Mouse (Mus musculus) CD4-positive helper T cell, adult 2 months (primary cell): ENCODE data around the gene Nfkbib.
A peak's percentile ranks its signal among the peaks of the same experiment; 100 is the strongest.

Experiments used
- DNase-seq: peaks from one replicate; pipeline ENCODE4 v3.0.0-alpha.2; 2012; ENCODE audit warnings: low read depth, missing footprints, low spot score

Nfkbib gene

GRCm38 (mm10) chr7:28769414-28769958 is 2.2 kb upstream of the Nfkbib start:
- no peak for DNase-seq

DNA sequence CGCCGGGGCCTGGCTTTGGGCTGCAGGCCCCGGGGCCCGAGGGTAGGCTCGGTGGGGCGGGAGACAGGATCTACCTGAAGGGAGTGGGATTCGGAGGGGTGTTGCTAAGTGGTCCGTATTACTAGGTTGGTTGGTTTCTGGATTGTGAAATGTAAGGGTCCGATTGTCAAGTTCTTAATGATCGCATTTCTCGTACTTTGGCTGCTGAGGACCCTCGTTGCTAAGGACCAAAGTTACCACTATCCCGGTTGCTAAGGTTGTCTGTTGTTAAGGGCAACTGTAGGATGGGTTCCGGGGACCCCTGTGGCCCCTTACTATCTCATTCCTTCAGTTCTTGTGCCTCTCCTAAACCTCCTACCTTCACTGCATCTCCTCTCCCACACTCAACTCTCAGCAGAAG is 402 bp downstream of the Nfkbib start:
- DNase-seq = no peak

DNA sequence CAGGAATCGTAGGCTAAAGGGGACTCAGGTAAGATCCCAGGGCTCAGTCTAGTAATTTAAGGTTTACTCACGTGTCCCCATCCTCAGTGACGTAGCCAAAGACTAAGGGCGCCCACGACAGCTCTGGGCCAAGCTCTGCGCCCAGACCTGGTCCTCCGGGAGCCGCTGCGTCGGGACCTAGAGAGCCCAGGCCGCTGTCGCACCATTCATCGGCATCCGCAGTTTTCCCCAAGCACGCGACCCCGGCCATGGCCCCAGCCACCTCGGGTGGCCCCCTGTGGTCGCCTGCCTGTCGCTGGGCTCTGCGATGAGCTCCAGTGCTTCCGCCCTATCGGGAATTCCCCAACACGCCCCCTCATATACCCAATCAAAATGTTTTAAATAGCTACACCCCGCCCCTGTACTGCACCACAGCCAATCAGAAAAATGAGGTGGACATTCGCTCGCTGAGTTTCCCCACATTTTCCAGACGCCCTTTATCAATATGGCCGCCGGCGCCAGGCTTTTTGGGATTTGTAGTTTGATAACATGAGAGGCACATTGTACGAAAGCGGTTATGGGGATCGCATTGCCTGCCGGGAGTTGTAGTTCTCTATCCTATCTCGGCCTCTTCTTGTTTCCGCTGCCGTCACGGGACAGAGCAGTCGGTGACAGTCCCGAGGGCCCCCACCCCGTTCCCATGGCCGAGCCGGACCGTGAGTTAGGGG is 986 bp downstream of the Nfkbib start, which contains the start of gene Sirt2:
Gene Sirt2 (plus strand): TSS at position 563 of the 707 bp plus-strand sequence.
- DNase-seq = peak; percentile 99

DNA sequence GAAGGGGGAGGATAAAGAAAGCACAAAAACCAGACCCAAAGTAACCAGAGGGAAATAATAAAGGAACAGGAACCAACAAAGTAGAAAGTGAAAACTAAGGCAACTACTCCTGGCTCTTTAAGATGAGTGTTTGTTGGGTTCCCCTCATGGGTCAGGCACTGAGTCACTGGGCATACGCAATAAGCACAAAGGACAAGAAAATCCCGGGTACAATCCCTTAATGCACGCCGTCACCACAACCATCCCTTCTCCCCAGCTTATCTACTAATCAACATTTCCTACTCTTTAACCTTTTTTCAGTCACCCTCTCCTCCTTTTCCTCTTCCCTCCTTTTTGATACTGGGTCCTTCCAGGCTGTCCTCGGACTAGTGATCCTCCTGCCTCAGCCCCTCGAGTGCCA is 2.1 kb downstream of the Nfkbib start:
- peak; percentile 36 for DNase-seq

DNA sequence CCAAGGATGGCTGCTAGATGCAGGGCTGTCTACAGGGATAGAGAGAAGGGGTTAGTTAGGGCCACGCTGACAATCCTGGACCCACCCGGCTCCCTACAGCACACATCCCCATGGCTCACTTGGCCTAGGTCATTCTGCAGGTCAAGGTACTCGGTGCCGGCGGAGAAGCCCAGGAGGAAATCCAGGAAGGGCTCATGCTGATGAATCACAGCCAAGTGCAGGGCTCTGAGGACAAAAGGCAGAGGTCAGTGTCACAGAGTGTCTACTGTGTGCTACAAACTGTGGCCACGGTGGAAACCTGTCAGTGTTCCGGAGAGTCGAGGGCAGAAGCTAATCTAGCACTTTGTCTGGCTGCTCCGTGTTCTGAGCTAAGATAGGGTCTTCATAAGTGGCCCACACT is 5.4 kb downstream of the Nfkbib start:
- no peak for DNase-seq

DNA sequence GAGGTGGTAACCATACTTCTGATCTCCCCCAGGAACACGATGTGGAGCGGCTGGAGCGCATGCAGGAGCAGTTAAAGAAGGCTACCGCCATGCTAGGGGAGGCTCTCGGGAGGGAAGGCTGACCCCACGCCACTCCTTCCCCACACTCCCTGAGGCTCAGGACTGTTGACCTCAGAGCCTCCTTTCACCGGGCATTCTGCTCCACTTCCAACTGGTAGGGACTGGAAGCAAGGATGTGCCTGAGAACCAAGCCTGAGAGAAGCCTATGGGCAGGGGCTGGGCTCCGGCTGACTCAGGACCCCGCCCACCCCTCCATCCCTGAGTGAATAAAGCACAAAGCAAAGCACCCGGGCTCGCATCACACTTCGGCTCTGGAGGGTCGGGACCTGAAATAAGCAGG is 8.7 kb downstream of the Nfkbib start:
- no peak for DNase-seq

- no peak for DNase-seq
Measured at GRCm38 (mm10) chr7:28756079-28756478, 11.2 kb downstream of the Nfkbib start, which contains the start of gene Ccer2. Gene Ccer2 (plus strand): TSS chr7:28756174.

GRCm38 (mm10) chr7:28749935-28750334 is 17.4 kb downstream of the Nfkbib start:
- DNase-seq = no peak

- peak; percentile 98 for DNase-seq
Measured at GRCm38 (mm10) chr7:28741709-28742438, 25.4 kb downstream of the Nfkbib start, which contains the start of the genes Mrps12 and Sars2. Gene Mrps12 (minus strand): TSS chr7:28741820. Gene Sars2 (plus strand): TSS chr7:28741992.

DNA sequence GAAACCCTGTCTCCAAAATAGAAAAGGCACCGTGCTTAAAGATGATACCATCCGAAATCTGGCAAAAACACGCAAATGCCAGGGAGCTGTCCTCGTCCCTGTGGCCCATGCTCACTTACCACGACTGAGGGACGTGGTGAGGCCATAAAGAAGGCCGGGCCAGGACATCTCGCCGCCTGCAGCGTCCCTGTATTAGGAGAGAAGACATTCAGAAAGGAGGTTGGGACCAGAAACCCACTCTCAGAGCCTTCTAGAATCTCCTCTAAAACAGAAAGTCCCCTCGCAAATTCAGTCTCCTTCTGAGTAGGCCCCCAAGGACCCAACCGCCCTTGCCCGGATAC is 26.0 kb downstream of the Nfkbib start:
- no peak for DNase-seq

DNA sequence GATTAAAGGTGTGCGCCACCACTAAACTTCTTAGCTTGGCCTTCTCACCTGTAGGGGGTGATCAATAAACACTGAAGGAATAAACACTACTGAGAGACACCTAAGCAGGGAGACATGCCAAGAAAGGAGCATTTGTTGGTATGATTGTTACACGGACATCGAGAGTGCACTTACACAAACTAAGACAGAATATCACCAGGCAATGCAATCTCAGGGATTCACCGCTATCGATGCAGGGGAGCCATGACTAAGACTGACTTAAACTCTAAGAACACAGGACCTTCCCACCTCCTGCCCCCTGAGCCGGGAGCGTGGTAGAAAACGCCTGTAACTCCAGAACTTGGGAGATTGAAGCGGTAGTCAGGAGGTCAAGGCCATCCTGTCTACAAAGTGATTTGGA is 26.4 kb downstream of the Nfkbib start:
- DNase-seq = peak; percentile 35

- DNase-seq = no peak
Measured at GRCm38 (mm10) chr7:28739829-28740228, 27.5 kb downstream of the Nfkbib start.

DNA sequence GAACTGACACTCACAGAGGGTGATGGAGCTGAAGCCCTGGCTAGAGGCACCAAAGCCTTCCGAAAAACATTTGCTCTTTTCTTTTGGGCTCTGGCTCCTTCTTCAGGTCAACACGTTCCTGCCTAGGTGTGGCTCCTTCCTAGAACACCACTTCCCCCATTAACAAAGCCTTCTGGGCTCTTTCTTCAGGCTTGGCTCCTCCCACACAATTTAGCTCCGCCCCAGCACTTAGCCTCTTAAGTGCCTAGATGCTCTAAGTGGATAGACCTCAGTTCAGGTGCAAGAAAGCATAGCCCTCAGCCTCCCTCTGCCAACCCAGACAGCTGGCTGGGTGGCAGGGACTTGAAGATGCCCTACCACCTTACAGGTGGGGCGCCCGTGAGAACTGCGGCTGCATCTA is 31.6 kb downstream of the Nfkbib start:
- DNase-seq = no peak

DNA sequence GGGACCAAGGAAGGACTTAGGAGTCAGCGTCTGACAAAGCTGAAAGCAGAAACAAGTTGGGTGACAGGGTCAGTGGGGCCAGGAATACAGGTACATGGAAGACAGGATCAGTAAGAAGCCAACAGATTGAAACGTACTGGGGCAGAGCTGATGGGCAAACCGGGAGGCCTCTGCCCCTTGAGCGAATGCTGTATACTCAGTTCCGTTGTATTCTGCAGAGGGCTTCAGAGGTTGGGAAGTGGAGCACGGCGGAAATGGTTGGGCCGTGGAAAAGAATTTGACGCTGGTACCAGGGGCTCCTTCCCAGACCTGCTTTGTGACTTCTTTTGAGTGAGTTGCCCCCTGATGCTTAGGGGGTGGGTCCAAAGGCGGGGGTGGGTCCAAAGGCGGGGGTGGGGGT is 34.1 kb downstream of the Nfkbib start:
- no peak for DNase-seq

DNA sequence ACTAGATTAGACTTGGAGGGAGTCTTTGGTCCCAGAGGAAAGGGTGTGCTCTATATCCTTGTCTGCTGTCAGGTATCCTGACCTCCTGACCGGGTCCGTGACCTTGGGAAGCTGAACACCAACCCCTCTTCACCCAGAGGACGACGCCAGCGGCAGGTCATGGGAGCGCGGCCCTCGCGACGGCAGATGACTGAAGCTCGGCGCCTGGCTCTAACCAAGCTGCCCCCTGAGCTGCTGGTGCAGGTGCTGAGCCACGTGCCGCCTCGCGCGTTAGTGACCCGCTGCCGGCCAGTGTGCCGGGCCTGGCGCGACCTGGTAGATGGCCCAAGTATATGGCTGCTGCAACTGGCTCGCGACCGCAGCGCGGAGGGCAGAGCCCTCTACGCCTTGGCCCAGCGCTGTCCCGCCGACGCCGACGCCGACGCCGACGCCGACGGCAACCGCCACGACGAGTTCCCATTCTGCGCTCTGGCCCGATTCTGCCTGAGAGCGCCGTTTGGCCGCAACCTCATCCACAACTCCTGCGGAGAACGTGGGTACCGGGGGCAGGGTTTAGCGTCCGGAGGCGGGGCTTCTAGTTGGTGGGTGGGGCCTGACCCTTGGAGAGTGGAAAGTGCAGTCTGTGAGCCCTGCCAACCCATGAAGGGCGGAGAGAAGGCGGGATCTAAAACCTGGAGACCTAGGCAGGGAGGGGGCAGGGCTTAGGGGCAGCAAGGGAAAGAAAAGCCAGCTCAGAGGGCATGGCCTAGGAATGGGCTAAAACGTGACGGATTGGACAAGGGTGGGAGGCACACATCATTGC is 34.8 kb downstream of the Nfkbib start:
- DNase-seq = peak; percentile 84

DNA sequence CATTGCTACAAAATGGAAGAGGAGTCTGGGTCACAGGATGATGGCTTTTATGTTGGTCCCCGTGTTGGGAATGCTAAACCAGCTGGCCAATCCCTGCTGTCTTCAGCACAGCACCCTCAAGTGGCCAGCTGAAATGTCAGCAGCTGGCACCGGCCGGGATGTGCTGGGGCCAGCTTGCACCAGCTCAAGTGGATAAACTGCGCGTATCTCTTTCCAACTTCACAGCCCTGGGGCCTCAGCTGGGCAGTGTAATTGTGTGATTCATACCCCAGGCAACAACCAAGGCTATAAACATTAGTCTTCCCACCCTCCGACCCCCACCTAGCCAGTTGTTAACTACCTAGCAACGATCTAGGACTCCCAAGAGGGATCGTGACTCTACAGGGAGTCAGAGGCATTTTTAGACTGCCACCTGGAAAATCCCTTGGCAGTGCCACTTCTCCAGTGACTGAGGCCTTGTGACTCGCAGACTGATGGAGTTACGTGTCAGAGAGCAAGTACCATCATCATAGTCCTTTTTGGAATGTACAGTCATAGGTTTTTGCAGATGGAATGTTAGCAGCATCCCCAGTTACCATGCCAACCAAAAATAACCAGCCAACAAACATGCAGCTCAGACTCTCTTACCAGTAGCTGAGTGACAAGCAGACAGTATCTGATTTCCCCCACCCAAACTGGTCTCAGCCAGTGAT is 39.5 kb downstream of the Nfkbib start:
- DNase-seq = no peak

- DNase-seq = peak; percentile 81
Measured at GRCm38 (mm10) chr7:28726600-28726999, 40.7 kb downstream of the Nfkbib start.

GRCm38 (mm10) chr7:28724613-28725012 is 42.7 kb downstream of the Nfkbib start:
- DNase-seq = no peak

DNA sequence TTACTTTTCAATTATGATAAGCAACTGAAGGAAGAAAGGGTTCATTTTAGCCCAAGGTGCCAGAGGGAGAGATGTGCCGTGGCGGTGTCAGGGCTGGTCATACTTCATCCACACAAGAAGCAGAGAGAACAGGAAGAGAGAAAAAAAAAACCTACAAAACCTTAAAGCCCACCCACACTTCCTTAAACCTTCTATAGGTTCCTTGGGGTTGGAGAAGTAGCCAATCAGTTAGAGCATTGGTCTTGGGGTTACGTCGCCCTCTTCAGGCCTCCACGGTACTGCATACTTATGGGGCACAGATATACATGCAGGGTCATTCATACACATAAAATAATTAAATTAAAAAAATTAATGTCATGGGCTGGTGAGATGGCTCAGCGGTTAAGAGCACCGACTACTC is 45.2 kb downstream of the Nfkbib start:
- no peak for DNase-seq

DNA sequence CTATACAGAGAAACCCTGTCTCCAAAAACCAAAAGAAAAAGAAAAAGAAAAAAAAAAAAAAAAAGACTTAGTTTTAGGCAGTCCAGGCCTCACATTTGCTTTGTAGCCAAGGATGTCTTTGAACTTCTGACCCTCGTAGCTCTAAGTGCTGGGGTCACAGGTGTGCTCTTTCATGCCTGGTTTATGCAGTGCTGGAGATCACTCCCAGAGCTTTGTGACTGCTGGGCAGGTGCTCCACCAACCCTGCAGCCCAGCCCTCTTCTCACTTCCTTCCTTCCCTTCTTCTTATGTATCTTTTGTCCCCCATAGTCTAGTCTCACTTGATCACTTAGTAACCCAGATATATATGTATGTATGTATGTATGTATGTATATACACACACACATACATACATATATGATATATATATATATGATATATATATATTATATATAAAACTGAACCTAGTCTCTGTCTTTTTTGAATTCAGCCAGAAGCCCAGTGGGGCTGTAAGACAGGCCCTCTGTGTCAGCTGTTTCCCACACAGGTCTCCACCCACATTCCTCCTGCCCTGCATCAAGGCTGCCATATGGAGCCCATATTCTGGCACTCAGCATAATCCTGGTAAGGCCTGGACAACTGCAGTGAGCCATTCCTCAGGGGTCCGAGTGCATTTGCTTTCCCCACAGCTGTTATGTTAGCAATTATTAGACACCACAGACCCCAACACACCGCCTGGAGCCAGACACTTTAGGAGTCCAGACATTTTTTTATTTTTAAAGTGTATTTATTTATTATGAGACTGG is 46.4 kb downstream of the Nfkbib start:
- no peak for DNase-seq

DNA sequence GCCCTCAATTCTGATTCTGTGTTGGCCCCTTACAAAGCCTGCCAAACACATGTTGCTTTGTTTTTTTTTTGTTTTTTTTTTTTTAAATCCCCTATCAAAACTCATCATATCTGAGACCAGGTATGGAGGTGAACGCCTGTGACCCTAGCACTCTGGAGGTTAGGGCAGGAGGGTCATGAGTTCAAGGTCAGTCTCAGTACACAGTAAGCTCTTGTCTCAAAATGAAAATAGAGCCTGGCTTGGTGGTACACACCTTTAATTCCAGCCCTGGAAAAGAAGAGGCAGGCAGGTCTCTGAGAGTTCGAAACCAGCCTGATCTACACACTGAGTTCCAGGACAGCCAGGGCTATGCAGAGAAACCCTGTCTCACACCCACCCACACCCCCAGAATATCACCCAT is 47.7 kb downstream of the Nfkbib start:
- DNase-seq = no peak
